Mouse (Mus musculus): Measurements from ENCODE around the gene Vps33a. TPM values are rescaled to one million over a fixed set of nuclear protein-coding genes. Genes with fewer than 3 reads are reported as not detected.

Gene Vps33a
- 10 to 100 TPM; 37.9 to 50.1 TPM for total RNA-seq (2021)
- 10.7 and 12.5 TPM in 2 replicates for polyA plus RNA-seq (2012; rRNA removed)
- long read RNA-seq, full-length matches to known transcripts: 50 of 62 reads
- long read RNA-seq, partial matches to known transcripts: 1 of 62 reads
- long read RNA-seq, other reads (novel, unspliced or antisense): 11 of 62 reads

DNA sequence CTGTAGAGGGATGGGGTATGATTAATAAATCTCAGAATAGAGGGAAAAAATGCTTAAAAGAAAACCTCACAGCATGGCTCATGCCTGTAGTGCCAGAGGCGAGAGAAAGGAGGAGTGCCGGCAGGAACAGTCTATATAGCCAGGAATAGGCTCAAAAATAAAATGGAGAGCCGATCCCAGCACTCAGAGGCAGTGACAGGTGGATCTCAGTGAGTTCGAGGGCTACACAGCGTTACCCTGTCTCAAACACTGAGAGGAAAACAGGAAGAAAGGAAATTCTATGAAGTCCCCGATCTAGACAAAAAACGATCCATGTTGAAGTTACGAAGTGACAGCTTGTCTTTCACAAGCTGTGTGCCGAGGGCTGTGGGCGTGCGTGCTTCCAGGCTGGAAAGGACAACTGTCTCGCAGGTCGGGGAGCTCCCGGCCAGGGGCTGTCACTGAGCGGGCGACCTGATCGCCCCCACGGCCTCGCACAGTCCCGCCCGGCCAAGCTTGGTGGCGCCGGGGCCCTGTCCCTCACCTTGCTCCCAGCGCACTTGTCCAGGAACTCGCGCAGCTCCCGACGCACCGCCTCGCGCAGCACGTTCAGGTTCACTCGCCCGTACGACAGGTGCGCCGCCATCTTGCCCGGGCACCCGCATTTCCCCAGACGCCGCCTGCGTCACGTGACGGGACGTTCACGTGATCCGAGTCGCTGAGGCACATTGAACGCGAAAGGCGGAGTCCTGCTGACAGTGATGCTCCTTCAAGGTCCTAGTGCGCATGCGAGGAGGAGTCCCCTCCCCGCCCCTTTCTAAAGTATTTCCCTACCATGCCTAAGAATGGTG, at the start of gene Vps33a:
Gene Vps33a, minus strand, starts transcription at position 682 of the 830 bp plus-strand sequence.
- peak; percentile 97 for DNase-seq

DNA sequence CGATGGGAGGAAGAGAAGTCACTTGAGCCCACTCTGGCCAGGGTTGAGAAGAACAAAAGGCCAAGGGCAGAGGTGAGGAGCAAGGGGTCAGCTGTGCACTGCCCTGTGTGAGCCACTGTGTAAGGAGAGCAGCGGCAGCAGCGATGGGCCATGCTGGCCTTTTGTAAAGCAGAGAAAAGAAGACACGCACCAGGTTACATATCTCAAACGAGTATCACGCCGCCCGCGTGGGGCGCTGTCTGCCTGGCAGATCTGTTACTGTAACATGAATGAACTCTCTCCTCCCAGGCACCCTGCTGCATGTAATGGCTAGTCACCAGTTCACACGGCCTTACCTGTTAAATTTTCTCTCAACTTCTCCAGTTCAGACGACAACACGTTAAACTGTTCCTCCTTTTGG, 49.6 kb upstream of the Vps33a start:
- DNase-seq: no peak

DNA sequence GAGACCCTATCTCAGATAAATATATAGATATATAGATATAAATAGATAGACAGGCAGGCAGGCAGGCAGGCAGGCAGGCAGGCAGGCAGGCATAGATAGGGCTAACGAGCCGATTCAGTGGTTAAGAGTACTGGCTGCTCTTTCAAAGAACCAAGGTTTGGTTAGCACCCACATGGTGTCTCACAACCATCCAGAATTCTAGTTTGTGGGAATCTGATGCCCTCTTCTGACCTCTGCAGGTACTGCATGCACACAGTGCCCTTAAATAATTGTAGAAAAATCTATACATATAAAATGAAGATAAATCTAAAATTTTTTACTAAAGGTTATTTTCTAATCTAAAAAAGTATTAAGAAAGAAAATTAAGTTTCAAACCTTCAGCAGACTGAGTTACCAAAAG, 45.7 kb upstream of the Vps33a start:
- no peak for DNase-seq

DNA sequence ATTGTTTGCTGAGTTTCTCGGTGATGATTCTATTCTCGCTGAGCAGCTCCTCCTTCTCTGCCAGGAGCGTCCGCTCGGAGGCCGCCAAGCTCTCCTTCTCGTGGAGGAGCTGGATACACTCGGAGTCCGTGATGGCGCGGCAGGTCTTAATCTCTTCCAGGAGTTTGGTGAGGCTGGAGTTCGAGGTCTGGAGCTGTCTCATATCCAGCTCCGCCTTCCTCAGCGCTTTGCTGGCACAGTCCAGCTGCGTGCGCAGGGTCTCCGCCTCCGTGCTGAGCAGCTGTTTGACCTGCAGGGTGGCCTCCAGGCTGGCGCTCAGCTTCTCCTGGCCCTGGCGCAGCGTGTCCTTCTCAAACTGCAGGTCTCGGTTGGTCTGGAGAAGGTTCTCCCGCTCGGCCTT, 41.4 kb upstream of the Vps33a start:
- DNase-seq: no peak

DNA sequence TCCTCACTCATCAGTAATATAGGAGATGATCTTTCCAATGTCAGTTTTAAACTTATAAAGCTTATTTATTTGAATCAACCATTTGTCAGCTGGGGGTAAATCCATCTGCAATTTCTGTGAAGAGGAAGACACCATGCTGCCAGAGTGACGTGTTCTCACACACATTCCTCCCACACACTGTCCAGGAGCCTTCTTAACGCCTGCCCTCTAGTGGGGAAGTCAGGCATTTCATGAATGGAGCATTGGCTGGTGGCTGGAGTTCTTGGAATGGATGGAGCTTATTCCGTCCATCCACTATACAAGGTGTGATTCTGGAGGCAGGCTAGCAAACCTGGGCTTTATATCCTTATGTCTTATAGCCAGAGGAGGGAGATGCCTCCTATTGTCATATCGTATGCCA, 37.0 kb upstream of the Vps33a start:
- peak; percentile 86 for DNase-seq

DNA sequence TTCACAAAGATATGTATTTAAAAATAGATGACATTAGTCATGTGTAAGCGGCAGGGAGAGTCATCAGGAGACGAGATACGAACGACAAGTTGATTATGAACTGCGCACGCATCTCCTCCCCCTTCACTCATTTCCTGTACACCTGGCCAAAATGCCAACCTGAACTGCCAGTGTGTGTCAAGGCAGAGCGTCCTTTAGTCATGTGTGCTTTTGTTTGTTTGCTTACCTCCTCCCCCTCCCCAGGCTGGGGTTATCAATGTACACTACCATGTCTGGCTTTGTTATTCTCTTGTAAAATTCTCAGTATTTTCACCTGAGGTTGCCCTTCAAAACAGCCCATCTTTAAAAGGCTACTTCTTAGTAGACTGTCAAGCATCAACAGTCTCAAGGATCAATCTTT, 36.6 kb upstream of the Vps33a start:
- DNase-seq: no peak

DNA sequence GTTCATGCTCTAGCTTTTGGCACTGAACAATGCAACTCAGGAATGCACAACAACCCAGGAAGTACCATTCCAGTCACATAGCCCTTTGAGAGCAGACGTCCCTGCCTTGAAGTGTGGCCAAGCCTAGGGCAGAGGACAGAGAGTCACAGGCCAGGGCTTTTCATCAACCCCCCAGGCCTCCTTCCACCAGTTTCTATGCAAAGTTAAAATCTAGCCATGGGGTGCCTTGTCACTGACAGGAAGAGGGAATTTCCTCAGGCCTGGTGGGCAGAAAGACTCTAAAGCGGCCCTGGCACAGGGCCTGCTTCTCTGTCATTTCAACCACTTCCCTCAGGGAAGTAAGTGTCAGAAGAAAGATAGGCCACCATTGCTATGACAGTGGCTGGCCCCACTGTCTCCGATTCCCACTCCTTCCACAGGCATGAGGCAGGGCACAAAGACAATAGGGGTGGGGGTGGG, 34.4 kb upstream of the Vps33a start:
- peak; percentile 44 for DNase-seq

DNA sequence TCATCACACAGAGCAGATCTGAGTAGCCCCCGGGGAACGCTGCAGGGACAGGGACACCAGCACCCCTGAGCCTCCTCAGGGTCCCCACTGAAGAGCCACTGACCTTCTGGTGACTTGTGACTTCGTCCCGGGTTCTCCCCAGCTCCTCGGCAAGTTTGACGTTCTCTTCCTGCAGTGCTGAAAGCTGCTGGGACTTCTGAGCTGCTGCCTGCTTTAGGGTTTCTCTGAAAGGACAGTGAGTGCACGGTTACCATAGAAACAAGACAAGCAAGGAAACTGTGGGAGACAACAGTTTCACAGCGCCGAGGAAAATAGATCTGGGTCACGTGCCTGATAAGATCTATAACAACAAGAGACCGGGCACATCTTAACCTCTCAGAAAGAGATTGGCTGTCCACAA, 30.7 kb upstream of the Vps33a start:
- peak; percentile 53 for DNase-seq

DNA sequence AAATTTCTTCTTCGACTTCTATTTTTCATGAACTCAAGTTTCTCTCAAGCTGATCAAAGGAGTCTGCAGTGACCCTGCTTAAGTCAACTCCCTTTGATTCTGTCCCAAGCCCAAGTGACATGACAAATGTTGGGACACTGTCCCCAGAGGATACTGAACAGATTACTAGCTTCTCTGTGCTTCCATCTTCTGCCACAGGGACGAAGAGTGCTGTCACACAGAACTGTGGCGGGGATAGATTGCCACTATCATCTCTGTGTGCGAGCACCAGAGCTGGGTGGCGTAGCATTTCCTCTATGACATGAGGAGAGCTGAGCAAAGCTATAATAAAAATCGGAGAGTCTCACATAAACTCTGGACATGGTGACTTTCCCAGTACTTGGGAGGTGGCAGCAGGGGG, 29.3 kb upstream of the Vps33a start:
- DNase-seq: peak; percentile 28

DNA sequence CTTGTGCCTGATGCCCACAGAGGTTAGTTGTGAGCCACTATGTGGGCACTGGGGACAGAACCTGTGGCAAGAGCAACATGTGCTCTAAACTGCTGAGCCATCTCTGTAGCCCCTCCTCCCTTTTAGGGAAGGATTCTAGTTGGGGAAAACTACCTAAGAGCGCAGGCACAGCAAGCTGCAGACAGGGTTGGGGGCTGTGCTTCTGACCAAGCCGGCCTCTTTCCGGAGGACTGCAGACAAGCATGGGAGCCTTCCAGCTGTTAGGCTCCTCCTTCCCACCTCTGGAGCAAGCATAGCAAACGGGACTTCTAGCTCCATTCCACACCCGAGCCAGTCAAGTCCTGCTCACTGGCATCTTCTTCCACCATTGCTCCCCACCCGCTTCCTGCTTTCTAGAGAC, 26.5 kb upstream of the Vps33a start:
- DNase-seq: no peak

DNA sequence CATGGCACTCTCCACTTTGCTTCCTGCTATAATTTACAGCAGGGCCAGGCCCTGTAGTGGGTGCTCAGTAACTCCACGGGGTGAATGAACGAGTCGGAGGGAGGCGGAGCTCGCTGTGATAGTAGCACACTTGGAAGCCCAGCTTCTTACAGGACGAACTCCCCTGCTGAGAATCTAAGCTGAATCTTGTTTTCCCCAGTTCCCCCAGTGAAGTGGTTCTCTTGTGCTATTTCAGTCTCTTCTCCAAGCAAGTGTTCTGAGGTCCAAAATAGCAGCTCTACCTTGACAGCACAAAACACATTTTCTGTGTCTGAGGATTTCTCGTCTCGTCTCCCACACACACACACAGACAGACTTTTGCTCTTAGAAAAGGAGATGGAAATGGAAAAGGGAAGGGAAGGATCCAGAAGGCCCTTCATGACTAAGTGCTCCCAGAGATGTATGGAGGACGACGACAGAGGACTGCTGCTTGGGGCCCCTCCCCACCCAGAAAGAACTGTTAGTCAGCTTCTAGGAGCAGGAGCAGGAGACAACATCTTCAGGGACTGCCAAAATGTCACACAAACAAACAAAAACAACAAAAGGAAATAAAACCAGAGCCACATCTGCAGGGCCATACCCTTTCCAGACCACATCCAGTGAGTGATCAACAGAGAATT, 20.9 kb upstream of the Vps33a start:
- DNase-seq: no peak

DNA sequence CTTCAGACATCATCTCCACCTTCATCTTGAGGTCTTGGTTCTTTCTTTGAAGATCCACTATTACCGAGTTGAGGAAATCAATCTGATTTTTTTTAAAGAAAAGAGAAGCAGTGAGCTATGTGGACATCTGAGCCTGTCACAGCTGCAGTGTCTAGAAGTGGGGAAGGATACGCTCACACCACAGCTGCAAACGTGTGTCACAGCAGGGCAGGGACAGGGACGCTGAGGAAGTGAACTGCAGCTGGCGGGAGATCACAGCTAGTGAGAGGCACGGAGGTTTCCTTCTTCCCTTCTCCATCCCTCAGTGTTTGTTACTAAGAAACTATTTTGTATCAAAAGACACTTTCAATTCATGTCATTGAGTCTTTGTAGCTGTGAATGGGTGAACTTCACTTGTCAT, 7.2 kb upstream of the Vps33a start:
- no peak for DNase-seq

DNA sequence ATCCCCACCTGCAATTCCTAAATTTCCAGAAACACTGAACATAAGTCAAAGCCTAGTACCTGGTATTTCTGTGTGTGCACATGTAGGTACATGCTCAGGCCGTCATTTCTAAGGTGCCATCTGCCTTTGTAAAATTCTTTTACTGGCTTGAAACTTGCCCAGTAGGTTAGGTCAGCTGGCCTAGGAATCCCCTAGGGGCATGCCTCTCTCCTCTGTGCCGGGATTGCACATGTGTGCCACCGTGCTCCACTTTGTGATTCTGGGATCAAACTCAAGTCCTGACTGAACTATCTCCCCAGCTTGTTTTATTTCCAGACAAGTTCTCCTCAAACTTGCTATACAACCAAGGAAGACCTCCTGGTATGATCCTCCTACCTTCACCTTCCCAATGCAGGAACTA, 3.9 kb upstream of the Vps33a start:
- DNase-seq: no peak

DNA sequence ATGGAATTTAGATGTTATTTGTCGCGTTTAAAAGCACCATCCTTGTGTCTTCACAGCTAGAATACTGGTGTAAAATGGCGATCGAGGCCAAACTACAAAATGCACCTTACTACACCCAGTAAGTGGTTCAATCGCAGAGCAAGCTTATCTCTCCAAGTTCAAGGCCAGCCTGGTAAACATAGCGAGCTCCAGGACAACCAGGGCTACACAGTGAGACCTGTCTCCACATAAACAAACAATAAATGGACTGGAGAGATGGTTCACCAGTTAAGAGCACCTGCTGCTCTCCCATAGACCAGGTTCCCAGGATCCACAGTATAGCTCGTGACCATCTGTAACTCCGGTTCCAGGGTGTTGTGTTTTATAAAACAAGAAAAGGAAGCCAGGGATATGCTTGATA, 524 bp upstream of the Vps33a start:
- DNase-seq: no peak

DNA sequence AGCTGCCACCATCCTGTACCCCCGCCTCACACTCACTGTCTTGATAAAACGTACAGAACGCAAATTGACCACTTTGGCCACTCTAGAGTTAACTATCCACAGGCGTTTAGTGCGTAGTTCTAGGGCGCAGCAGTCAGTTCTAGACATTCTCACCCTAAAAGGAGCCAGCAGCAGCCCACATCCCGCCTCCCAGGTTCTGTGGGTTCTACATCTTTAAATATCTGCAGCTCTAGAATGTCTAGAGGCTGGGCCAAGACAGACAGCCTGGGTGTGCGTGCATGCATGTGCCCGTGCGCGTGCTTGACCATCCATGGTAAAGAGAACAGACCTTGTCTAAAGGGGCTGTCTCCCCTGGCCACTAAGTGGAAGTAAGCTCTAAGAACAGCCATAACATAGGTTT, 11.7 kb downstream of the Vps33a start:
- DNase-seq: no peak

DNA sequence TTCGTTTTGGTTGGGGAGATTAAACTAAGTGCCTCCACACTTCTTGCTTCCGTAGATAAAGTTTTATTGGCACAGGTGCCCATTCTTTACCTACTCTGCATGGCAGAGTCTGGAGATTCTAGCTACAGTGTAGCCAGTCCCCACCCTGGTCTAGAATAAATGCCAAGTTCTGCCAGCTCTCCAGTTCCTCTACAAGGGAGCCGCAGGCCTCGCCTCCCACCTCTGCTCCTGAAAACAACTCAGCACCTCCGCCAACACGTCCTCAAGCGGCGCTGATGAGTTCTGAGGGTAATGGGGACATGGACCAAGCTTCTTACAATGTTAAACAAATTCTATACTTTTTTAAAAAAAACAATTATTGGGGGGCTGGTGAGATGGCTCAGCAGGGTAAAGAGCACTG, 13.2 kb downstream of the Vps33a start:
- DNase-seq: no peak

DNA sequence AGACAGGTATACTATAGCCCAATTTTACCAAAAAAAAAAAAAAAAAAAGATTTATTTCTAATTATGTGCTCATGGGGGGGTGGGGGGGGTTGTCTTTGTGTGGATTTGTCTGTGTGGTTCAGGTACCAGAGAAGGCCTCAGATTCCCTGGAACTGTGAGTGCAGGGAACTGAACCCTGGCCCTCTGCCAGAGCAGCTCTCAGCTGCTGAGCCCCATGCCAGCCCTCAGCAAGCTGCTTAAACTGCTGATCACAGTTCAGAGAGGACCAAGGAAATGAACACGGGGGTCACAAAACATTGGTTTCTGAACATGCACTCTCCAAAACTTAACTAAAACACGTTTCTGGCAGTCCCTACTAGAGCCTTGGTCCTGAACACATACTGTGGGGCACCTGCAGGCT, 16.4 kb downstream of the Vps33a start:
- peak; percentile 70 for DNase-seq

DNA sequence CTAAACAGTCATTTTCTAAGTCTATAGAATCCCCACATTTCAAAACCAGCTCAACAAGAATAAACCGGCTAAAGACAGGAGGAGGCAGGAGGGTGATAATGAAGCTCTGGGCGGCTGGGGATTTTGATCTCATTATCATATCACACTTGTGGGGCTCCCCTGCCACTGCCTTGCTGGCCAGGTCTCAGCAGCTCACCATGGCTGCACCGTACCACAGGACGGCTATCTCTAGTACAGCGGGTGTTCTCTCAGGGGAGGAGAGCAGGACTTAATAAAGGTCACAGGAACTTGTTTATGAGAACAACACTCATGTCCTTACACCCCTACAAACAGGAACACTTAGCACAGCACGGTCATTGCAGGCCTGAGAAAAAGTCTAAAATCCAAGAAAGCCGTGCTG, 17.1 kb downstream of the Vps33a start:
- DNase-seq: no peak

DNA sequence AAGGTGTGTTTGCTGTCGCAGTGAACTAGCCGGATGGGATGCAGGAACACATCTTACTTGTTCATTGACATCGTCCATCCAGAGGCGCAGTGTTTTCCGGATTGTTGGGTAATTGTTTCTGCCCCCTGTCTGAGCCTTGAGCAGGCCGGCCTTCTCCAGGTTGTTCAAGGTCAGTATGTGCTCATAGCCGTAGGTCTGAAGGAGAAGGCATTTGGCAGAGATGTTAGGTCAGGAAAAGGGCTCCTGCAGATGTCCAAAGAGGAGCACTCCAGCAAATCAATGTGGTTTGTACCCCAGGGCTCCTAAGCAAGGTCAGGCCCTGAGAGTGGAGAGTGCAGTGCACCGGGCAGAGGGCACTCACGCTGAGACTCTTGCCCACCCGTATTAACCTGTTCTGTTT, 39.0 kb downstream of the Vps33a start:
- DNase-seq: peak; percentile 58

DNA sequence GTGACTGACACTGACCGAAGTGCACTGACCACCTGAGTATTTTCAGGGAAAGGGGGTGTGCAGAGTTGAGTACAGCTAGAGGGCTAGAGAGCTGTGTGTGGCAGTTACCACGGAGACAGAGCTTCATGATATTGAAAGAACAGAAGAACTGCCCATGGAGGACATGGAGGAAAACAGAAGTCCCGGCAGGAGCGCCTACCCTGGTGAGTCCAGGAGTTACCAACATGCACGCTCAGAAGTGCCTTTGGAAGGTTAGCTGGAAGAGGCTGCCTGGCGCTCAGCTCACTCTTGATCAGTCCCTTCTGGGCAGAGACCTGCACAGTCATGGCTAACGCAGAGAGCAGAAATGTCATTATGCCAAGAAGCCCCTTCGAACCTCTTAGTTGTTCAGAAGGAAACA, 42.8 kb downstream of the Vps33a start:
- DNase-seq: no peak

DNA sequence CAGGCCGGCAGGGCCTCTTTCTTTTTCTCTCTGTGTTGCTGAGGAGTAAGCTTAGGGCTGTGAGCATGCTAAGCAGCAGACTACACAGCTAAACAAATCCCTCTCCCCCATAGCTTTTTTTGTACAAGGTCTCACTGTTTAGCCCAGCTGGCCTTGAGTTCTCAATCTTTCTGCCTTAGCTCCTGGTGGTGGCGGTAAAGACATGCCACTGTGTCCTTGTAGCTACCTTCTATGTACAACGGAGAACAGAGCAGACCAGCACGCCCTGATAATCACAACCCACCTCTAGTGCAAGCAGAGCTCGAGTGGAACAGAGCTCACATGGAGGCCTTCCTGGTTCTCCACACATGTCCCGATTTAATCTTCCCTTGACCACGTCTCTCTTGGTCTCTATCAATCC, 44.2 kb downstream of the Vps33a start:
- DNase-seq: peak; percentile 34

DNA sequence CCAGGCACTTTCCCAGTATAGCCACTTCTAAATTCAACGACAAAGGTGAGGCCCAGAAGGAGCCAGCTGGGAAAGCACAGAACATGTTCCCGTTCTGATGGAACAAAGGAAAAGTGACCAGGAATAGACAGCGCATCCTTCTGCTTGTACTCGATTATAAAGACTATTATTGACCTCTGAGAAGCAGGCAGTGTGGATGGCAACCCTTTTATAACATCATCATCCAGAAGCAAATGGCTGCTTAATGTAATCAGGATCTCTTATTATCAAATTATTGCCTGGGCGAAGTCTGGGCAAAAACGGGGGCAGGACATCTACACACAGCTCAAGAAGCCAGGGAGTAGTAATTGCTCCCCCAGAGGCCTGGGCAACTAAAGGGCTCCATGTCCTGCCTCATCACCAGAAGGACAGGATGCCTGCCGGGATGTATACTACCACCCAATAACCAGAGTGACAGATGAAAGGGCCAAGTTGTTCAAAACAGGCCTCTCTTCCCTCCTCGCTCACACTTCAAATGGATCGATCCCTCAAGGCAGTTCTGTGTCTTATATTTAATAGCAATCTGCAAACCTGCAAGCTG, 46.8 kb downstream of the Vps33a start:
- no peak for DNase-seq

DNA sequence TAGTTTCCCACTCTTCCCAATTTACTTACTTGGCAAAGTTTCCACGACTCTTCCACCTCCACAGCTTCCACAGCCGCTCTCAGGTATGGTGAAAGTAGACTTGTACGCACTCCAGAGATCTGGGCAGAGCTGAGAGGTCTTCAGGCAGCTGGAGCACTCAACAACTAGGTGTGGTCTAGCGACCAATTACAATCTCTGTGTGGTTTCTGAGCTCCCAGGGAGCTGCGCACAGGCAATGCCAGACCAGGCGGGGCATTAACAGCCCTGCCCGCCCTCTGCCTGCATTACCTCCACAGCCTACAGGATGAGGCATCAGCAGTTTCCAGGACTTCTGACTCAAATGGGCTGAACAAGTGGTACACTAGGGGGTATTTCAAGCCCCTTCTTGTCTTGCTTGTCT, 47.6 kb downstream of the Vps33a start, which contains the start of gene Gm49027:
Gene Gm49027, minus strand, starts transcription at position 208 of the 400 bp plus-strand sequence.
- DNase-seq: no peak

All from adrenal gland, adult 2 months (tissue).